Mouse (Mus musculus) G1E-ER4 (cell line): ENCODE data around the gene Gm45716. TPM values are rescaled to one million over a fixed set of nuclear protein-coding genes. Genes with fewer than 3 reads are reported as not detected.

Experiments
- GATA1 ChIP-seq: IDR thresholded peaks from one replicate; pipeline ENCODE4 v1.8.0; 2012; ENCODE audit warnings: low read length, inconsistent platforms
- polyA plus RNA-seq: library from polyadenylated mRNA; stranded (reverse); fragments of >175 nt; gene quantifications from 2 replicates; pipeline ENCODE4 v1.2.3, GENCODE M21; 2012

Gm45716 gene
- polyA plus RNA-seq, 1 experiment, result 1.3 TPM

DNA sequence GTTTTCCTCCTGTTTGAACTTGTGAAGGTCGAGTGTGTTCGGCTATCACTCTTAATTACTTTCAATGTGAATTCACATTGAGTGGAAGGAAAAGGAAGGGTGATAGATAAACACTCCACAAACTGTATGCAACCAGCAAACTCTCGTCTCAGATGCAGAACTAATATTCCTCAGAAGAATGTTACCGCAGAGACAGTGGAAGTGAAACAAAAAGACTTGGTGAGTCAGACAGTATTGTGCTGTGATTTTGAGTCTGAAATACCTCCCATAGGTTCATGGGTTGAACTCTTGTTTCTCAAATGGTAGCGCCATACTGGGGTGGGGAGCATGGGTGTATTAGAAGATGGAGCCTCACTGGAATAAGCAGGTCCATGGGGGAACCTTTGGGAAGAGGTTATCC lies 47.7 kb downstream of the Gm45716 start:
- no peak for TF ChIP-seq GATA1

GRCm38 (mm10) chr11:90237616-90238015 lies 50.1 kb downstream of the Gm45716 start:
- no peak for TF ChIP-seq GATA1

GRCm38 (mm10) chr11:90238657-90239056 lies 51.2 kb downstream of the Gm45716 start:
- no peak for TF ChIP-seq GATA1

DNA sequence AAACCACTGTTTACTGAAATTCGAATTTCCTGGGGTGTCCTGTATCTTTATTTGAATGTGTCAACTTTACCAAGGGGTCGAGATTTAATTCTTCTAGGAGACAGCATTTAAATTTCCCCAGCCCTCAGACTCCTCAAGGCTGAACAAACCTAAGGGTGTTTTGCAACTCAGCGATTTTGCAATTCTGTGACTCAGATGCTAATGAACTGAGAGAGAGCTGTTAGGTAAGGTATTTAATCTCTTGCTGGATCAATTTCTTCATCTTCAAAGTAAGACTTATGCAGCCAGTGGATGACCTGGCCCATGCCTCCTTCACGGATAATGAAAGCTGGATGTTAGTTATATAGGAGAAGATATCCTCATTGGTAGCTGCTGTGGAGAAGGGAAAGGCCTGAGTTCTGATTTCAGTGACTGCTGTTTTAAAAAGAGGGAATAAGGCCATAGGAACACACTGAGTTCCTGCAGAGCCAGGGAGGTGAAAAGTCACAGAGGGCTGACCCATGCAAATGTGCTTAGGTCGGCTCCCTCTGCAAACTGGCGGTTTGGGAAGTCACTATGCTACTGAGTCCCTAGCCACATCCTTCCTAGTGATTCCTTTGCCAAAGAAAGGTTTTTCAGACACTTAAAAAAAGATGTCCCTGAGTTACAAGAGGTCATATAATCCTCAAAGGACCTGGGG lies 53.3 kb downstream of the Gm45716 start:
- TF ChIP-seq GATA1, result no peak

GRCm38 (mm10) chr11:90241874-90242273 lies 54.4 kb downstream of the Gm45716 start:
- TF ChIP-seq GATA1, result no peak

GRCm38 (mm10) chr11:90243300-90243699 lies 55.8 kb downstream of the Gm45716 start:
- no peak for TF ChIP-seq GATA1

- no peak for TF ChIP-seq GATA1
Observed at GRCm38 (mm10) chr11:90245630-90246029, 58.1 kb downstream of the Gm45716 start.

- no peak for TF ChIP-seq GATA1
Observed at GRCm38 (mm10) chr11:90246676-90247075, 59.2 kb downstream of the Gm45716 start.

DNA sequence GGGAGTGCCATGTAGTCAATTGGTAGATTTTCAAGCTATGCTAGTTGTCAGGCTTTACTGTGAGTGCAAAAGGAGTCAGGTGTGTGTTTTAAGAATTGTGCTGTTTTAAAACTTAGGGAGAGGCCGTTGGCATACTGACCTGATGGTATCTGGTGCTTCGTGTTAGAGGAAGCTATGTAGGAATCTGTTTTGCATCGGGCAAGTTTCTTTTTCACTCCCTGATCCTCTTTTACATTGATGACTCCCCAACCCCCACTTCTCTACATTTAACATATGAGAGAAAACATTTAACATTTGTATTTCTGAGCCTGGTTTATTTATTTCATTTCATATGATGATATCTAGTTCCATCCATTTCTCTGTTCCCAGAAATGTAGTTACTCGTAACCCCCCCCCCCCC lies 60.3 kb downstream of the Gm45716 start:
- TF ChIP-seq GATA1, result no peak

DNA sequence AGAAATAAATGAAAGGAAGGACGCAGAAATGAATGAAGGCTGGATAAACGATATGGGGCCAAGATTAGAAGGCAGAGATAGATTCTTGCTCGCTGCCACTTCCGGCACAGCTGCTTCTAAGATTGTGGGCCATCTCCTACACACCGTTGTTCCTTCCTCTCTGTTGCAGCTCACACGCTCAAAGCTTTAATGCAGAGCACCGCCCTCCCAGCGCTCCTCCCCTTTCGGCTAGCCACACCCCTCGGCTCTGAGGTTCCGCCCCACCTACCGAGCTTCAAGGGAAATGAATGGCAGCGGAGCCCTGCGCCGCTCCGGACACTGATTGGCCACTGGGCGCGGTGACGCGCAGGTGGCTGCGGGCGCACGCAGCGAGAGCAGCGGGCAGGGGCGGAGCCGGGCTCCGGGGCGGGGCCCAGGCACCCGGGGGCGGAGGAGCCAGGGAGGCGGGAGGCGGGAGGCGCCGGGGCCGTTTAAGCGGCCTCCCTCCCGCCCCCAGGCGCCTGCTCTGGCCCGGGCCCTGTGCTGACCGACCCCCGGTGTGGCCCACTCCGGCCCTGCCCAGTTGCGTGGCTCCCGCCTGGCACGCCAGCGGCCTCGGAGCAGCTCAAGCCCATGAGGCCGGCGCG lies 61.7 kb downstream of the Gm45716 start, which contains the start of gene Mmd:
Gene Mmd (plus strand): TSS at position 432 of the 626 bp plus-strand sequence.
- TF ChIP-seq GATA1, result peak; percentile 24

- TF ChIP-seq GATA1, result no peak
Observed at GRCm38 (mm10) chr11:90249701-90250141, 62.2 kb downstream of the Gm45716 start.

- TF ChIP-seq GATA1, result no peak
Observed at GRCm38 (mm10) chr11:90250189-90250588, 62.7 kb downstream of the Gm45716 start.

GRCm38 (mm10) chr11:90250730-90251129 lies 63.2 kb downstream of the Gm45716 start:
- no peak for TF ChIP-seq GATA1

GRCm38 (mm10) chr11:90251923-90252322 lies 64.4 kb downstream of the Gm45716 start:
- no peak for TF ChIP-seq GATA1

- TF ChIP-seq GATA1, result no peak
Observed at GRCm38 (mm10) chr11:90252366-90252765, 64.9 kb downstream of the Gm45716 start.

DNA sequence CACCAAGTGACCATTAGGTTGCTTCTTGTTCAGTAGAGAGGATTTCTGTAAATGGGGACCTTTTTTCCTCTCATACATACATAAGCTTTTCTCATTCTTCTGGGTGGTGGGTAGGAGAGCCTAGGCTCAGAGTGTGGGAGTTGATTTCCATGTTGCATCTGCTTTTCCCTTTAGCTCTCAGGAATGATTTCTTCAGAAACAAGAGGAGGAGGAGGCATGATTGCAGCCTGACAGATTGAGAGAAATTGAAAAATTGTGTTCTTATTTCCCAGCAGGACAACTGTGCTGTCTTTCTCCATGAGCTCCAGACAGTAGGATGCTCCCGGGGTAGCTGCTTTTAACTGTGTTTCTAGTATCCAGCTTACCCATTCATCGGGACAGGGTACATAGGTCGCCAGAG lies 67.1 kb downstream of the Gm45716 start:
- no peak for TF ChIP-seq GATA1

- TF ChIP-seq GATA1, result no peak
Observed at GRCm38 (mm10) chr11:90255687-90256086, 68.2 kb downstream of the Gm45716 start.
